Mouse (Mus musculus): ENCODE measurements at regions not wholly inside any gene's neighbourhood (a gene's known extent, or its start where the extent isn't known, plus 50 kb on each side); places are given as distances from the start of the nearest gene placed in this dataset.

DNA sequence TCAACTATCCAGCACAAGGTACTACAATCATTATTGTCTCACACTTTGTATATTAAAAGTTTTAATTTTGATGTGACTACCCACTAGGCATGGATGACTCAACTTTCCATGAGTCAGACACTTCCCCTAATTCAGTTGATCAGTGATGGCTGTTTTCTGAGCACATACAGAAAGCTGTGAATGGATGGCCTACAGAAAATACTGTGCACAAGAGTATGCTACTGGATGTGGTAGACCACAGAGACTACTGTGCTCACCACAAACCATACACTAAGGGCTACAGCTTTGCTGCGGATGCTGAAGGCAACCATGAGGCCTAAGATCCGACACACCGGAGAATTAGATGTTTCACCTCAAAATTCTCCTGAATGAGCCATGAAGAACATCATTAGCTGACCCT lies 174.4 kb upstream of the March1 start:
- DNase-seq (ENCODE audit: low spot score): no peak

DNA sequence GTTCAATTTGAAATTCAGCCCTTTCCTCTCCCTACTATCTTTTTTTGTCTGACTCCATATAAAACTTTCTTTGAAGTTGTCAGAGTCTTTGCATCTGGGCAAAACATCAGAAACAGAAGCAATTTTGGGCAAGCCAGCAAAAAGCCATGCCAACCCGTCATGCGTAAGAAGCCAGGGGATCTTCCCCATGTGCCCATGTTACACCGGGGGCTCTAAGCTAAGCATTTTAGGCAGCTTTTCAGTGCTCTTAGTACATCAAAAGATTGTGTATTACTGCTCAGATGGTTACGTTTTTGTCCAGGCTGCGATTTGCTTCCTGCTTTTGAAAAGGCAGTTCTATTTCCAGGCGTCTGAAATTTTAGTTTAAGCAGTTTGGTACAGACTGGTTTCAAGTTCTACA lies 196.8 kb upstream of the March1 start:
- DNase-seq (ENCODE audit: low spot score): no peak

DNA sequence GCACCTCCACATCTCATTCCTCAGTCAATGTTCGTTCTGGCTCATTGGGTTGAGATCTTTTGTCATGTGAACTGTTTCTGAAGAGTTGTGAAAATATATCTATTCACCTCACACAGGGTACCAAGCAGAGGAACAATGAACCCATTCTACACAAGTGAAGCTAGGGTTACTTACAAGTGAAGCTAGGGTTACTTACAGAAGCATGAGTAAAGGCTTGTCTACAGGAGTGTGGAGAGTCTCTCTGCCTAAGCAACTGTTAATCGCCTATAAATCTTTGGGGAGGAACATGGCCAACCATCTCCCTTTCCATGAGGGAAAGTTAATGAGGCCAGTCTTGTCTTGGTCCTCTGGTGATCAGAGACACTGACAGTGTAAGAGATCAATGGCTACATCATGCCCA lies 199.8 kb upstream of the March1 start:
- no peak for DNase-seq (ENCODE audit: low spot score)

DNA sequence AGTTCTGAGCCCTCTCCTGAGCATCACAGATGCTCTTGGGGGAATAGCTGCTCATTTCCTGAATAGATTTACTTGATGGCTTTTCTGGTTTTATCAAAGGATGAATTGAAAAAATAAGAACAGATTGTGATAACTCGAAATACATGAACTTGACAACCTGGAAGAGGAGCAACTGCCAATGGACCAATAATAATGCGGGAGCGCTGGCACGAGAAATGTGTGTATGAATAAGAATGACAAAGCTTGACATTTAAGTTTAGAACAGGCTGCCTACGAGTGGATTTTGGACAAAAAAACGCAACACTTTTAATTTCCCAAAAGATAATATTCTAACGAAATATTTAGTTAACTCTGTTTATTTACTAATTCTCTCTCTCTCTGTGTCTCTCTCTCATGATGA lies 203.5 kb upstream of the March1 start:
- DNase-seq (ENCODE audit: low spot score): no peak

DNA sequence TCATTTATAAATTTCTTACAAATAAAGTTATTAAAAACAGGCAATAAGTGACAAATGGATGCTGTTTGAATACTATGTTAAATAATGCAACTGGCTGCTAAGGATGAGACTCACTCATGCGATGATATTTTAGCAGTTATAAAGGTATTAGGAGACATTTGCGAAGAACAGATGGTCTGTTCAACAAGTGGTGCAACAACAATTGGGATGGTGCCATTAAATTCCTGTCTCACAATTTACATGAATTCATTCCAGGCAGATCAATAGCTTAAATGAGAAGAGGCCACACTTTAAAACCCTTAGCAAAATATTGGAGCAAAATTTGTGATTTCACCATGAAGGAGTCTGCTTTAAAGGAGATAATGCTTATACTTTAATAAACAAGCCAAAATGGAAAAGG lies 205.4 kb upstream of the March1 start:
- DNase-seq (ENCODE audit: low spot score): no peak

DNA sequence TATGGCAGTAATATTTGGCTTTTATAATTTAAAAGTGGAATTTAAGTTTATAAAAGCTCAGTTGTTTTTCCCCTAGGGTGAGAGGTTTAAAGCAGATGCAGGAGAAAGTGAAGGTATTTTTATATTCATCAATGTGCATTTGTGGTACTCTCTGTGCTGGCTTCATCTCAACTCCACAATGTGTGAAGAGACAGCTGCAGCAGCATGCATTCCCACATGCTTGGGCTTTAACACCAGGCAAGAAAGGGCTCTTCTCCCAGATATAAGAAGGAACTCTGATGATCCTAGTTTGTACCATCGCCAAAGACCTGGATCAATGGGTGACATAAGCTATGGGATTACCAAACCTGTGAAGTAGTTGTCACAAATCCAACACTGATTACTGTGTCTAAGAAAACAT lies 221.9 kb upstream of the March1 start:
- no peak for DNase-seq (ENCODE audit: low spot score)

DNA sequence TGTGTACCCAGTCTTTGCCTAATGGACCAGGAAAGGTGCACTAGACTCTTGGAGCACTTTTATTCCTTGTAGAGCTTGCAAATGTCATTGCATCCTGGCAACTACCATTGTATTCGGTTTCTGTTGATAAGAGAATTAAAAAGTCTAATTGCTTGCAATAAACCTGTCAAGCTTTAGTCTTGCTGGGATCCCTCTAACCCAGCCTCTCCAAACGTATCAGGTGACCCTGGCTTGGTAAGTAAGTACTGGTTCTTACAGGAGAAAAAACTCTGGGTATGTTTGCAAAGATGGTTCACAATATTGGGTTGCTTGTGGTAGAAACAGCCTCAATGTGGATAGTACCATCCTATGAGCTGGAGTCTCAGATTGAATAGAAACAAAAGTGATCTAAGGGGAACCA lies 226.6 kb upstream of the BC030870 start:
- DNase-seq (ENCODE audit: low spot score): no peak

DNA sequence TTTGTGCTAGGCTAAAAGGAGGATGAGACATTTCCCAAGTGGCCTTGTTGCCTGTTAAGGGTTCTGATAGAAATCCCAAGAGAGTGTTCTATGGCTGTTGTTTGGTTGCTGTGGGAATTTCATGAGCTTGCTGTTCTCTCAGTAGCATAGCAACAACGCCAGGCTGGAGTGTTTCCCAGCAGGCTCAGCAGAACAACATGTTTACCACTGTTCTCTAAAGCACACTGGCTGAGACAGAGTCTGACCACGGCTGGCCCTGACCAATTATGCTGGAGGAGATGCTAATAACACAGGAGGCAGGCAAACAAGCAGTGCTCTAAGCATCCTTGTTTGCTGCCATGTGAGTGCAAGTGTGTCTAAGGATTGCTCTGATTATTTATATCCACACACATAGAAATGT lies 220.0 kb upstream of the BC030870 start:
- DNase-seq (ENCODE audit: low spot score): peak; percentile 1

DNA sequence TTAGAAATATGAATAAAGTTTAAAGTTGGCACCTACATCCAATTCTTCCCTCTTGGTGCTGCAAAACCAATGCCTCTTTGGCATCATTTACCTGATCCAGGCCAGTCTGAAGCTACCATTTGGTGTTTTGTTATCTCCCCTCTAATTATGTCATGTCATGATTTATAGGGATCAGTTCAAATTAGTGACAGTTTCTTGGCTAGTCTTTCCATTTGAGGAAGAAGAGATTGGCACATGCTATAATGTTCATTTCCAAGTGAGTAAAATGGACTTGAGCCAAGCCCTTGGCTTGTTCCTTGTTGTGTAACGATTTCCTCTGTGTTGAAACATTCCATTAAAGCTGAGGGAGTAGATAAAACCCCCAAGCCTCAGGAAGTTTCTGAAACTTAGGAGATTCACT lies 201.8 kb upstream of the BC030870 start:
- no peak for DNase-seq (ENCODE audit: low spot score)

DNA sequence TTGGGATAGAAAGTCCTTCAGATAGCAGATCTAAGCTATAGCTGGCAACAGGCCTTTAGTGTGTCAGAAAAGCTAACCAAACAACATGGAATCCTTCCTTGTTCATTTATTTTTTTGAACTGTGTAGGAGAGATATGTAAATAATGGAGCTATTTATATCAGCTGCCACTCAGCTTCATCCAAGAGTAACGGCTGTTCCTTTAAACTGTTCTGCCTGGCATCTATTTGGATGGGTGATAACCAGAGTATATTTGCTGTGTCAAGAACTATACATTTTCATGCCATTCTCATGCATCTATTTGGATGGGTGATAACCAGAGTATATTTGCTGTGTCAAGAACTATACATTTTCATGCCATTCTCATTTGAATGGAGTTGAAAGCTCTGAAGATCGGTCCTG lies 159.3 kb upstream of the BC030870 start:
- DNase-seq (ENCODE audit: low spot score): no peak

DNA sequence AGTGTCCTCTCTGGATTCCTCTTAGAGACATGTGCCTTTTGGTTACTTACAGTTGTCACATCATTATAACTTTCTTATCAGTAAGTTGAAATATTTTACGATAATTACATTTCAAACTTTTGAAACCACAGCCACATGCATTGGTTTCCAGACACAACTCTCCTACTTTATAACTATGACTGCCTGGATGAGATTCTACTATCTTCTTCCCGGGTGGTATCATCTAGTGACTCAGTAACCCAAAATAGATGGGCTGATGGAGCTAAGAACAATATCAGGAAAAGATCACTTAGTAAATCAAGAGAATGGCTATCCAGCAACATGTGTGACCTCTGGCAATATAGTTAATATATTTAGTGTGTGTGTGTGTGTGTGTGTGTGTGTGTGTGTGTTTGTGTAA lies 151.0 kb upstream of the BC030870 start:
- no peak for DNase-seq (ENCODE audit: low spot score)

All from left cerebral cortex, adult 11 months (tissue).